Mouse (Mus musculus) right cerebral cortex, postnatal 10 days (tissue): Measurements from ENCODE around the gene Gpc6.

ENCODE experiments used
- DNase-seq, 2 experiments: peaks; one replicate each; pipeline ENCODE4 v3.0.0; 2021; ENCODE audit warnings: low spot score in 2 of 2

The Gpc6 gene

GRCm38 (mm10) chr14:116924876-116925601 lies at the start of gene Gpc6:
Gene Gpc6, plus strand, starts transcription at chr14:116925315.
- peak; percentile 92 for DNase-seq

- DNase-seq, result no peak
Observed at GRCm38 (mm10) chr14:116882480-116883044, 42.6 kb upstream of the Gpc6 start.

GRCm38 (mm10) chr14:116894316-116894715 lies 30.8 kb upstream of the Gpc6 start:
- no peak for DNase-seq

GRCm38 (mm10) chr14:116897971-116898370 lies 27.1 kb upstream of the Gpc6 start:
- DNase-seq, result no peak

GRCm38 (mm10) chr14:116911768-116912167 lies 13.3 kb upstream of the Gpc6 start:
- no peak for DNase-seq

- DNase-seq, result no peak
Observed at GRCm38 (mm10) chr14:116916874-116917273, 8.2 kb upstream of the Gpc6 start.

GRCm38 (mm10) chr14:116924266-116924665 lies 849 bp upstream of the Gpc6 start:
- no peak for DNase-seq

GRCm38 (mm10) chr14:116925691-116926403 lies 732 bp downstream of the Gpc6 start:
- peak; percentile 48 to 49 for DNase-seq

GRCm38 (mm10) chr14:116926404-116927171 lies 1.5 kb downstream of the Gpc6 start:
- peak; percentile 82 to 85 for DNase-seq

- peak in 1 of 2 experiments; percentile 28 for DNase-seq
Observed at GRCm38 (mm10) chr14:116927341-116928315, 2.5 kb downstream of the Gpc6 start.

GRCm38 (mm10) chr14:116928395-116928794 lies 3.3 kb downstream of the Gpc6 start:
- DNase-seq, result no peak

- DNase-seq, result no peak
Observed at GRCm38 (mm10) chr14:116928796-116929529, 3.8 kb downstream of the Gpc6 start.

GRCm38 (mm10) chr14:116933825-116934224 lies 8.7 kb downstream of the Gpc6 start:
- DNase-seq, result no peak

- DNase-seq, result peak; percentile 41 to 43
Observed at GRCm38 (mm10) chr14:116937910-116938560, 12.9 kb downstream of the Gpc6 start.

- DNase-seq, result no peak
Observed at GRCm38 (mm10) chr14:116938735-116939134, 13.6 kb downstream of the Gpc6 start.

GRCm38 (mm10) chr14:116939561-116939960 lies 14.4 kb downstream of the Gpc6 start:
- no peak for DNase-seq

- no peak for DNase-seq
Observed at GRCm38 (mm10) chr14:116941772-116942171, 16.7 kb downstream of the Gpc6 start.

- DNase-seq, result no peak
Observed at GRCm38 (mm10) chr14:116943751-116944150, 18.6 kb downstream of the Gpc6 start.

- no peak for DNase-seq
Observed at GRCm38 (mm10) chr14:116945975-116946374, 20.9 kb downstream of the Gpc6 start.

- DNase-seq, result no peak
Observed at GRCm38 (mm10) chr14:116947461-116947860, 22.3 kb downstream of the Gpc6 start.
